Mouse (Mus musculus): ENCODE results near the gene Bcl11a. TPM values are rescaled to one million over a fixed set of nuclear protein-coding genes. Genes with fewer than 3 reads are reported as not detected.

Gene Bcl11a
- 66.0 and 67.3 TPM in 2 replicates for polyA plus RNA-seq (2016; fragmentation: Nextera tagmentation; extraction: Ambion mirVana)

DNA sequence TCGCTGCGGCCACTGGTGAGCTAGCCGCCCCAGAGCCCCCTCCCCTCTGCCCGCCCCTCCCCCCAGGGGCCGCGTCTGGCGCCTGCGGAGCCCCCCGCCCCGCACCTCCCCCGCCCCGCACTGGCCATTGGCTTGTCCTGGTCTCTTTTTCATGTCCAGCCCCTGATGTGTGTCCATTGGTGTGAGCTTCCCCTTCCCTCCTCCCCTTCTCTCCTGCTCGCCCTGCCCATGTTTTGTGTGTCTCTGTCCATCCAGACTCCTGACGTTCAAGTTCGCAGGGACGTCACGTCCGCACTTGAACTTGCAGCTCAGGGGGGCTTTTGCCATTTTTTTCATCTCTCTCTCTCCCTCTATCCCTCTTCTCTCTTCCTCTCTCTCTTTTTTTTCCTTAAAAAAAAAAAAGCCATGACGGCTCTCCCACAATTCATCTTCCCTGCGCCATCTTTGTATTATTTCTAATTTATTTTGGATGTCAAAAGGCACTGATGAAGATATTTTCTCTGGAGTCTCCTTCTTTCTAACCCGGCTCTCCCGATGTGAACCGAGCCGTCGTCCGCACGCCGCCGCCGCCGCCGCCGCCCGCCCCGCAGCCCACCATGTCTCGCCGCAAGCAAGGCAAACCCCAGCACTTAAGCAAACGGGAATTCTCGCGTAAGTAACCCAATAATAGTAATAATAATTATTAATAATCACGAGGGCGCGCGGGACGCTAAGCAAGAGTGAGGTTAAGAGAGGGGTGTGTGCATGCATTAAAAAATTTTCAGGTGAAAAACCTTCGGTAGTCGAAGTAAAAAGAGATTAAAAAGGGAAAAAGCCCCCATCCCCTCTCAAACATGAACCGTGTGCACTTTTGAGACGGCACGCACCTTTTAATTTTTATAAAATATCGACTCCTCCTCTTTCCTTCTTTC, at the start of gene Bcl11a:
Gene Bcl11a (plus strand): TSS at position 262 of the 911 bp plus-strand sequence.
- peak within 1 kb of the TSS; percentile 79 for H3K9ac ChIP-seq (replicated peaks)
- under 1% methylated on average over 38 of the region's 51 CpGs for WGBS
- no peaks in the 10 kb centered on the region for H3K9me3 ChIP-seq
- H3K4me2 ChIP-seq (replicated peaks): peak within 1 kb of the TSS; percentile 96
- H3K27ac ChIP-seq (replicated peaks): peak within 1 kb of the TSS; percentile 96
- peaks cover 4% of the 10 kb centered on the region; the same call in 1 of the 2 replicates for H3K27me3 ChIP-seq
- peaks cover 27% of the 10 kb centered on the region for H3K4me1 ChIP-seq
- H3K4me3 ChIP-seq: peak within 1 kb of the TSS; percentile 67
- no peaks in the 10 kb centered on the region for H3K36me3 ChIP-seq
- ATAC-seq (ENCODE audit: low FRiP score, low read depth): peak; percentile 81

DNA sequence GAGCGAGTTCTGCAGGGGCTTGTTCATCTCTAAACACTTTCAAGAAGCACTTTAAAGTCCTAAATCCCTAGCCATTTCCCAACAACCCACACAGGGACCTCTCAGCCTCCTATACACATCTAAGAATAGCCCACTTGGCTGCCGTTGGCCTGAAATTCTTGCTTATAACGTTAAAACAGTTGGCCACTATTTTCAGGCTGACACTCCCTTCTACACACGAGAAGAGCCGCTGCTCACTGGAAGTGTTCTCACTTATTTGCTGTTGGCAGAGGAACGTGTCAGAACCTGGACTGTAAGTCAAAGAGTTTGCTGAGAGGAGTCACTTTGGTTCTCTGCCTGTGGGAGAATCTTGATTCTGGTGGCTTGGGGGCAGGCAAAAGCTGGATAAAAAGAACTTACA, 33.8 kb upstream of the Bcl11a start:
- WGBS: 86% methylated on average over 6 of the region's 6 CpGs

DNA sequence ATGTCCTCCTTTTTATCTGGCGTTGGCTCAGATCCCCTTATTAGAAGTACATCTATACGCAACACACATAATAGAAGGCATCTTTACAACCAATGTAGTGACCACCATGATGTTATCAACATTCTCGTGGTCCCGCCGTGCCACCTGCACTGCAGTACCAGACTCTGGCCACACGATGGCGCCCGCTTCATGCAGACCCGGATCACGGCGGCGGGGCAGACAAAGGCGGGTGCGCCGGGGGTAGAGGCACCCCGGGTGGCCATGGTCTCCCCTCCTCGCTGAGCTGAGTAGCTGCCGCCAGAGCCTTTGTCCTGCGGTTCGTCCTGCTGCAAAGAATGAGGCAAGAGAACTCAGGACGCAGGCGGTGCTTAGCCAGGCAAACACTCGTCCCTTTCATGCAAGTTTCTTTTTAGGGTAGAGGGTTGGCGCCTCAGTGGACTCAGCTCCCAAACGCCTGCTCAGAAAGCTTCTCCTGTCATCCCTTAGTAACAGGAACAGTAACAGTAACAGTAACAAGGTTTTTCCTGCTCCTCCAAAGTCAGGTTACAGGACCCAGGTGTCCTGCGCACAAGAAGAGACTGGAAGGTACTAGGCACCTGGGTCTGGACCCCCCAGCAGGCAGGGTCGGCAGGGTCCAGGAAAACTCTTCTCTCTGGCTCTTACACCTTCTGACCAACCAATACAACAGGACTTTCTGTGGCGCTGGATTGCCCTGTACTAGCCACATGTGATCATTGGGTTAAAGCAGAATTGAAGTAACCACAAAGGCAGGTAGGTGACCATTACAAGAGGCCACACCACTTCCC, 28.4 kb upstream of the Bcl11a start:
- Histone ChIP-seq H3K9ac (replicated peaks) (peak overlapping the region; percentile 61), H3K4me2 (replicated peaks) (peak overlapping the region; percentile 60), H3K4me1 (peaks cover 6% of the 10 kb centered on the region), H3K36me3 (no peaks in the 10 kb centered on the region), H3K27me3 (peaks cover 18% of the 10 kb centered on the region), H3K4me3 (peak overlapping the region; percentile 47), H3K9me3 (no peaks in the 10 kb centered on the region), H3K27ac (replicated peaks) (peak overlapping the region; percentile 39; the same call in 1 of the 2 replicates)
- WGBS: 4% methylated on average over 28 of the region's 28 CpGs
- peak; percentile 93 for ATAC-seq (ENCODE audit: low FRiP score, low read depth)

More for the DNA sequence above, 33.8 kb upstream of the Bcl11a start:
- no peak overlapping the region for H3K4me2 ChIP-seq (replicated peaks)
- no peak for ATAC-seq (ENCODE audit: low FRiP score, low read depth)
- no peaks in the 10 kb centered on the region for H3K4me1 ChIP-seq
- no peak overlapping the region for H3K9ac ChIP-seq (replicated peaks)
- H3K27me3 ChIP-seq: peaks cover 10% of the 10 kb centered on the region; the same call in 1 of the 2 replicates
- no peak overlapping the region for H3K4me3 ChIP-seq
- H3K36me3 ChIP-seq: no peaks in the 10 kb centered on the region
- H3K27ac ChIP-seq (replicated peaks): no peak overlapping the region
- H3K9me3 ChIP-seq: no peaks in the 10 kb centered on the region

DNA sequence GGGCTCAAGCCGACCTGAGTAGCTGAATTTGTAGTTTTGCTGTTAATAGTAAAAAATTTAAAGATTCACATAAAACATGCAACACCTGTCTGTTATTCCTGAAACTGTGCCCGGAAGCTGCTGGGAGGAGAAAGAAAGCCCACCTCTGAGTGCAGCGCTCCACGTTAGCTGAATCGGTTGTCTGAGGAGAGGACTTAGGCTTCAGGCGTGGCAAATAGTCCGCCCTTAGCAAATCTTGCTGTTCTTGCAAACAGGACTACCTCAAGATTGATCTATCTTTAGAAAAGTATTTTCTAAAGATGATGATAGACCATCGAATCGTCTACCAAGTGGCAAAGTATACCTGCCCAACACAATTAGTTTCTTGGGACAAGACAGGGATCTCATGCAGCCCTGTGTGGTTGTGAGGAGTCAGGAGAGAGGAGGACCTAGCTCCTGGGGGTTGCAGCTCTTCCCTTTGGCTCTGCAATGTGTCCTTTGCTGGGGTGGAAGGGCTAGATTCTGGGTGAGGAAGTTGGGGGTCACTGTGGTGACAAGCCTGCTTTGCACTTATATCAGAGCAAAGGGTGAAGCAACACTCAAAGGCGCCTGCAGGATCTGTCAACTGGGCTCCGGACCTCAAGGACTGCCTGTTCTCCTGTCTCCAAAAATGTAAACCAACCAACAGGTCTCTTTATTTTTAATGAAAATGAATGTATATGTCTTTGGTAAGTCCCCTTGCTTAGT, 27.7 kb upstream of the Bcl11a start:
- Histone ChIP-seq H3K27ac (replicated peaks) (no peak overlapping the region), H3K36me3 (no peaks in the 10 kb centered on the region), H3K27me3 (peaks cover 18% of the 10 kb centered on the region), H3K9me3 (no peaks in the 10 kb centered on the region), H3K4me1 (peaks cover 6% of the 10 kb centered on the region), H3K9ac (replicated peaks) (no peak overlapping the region; the same call in 1 of the 2 replicates), H3K4me2 (replicated peaks) (peak overlapping the region; percentile 60), H3K4me3 (no peak overlapping the region)
- WGBS: 79% methylated on average over 11 of the region's 11 CpGs
- ATAC-seq (ENCODE audit: low FRiP score, low read depth): no peak

DNA sequence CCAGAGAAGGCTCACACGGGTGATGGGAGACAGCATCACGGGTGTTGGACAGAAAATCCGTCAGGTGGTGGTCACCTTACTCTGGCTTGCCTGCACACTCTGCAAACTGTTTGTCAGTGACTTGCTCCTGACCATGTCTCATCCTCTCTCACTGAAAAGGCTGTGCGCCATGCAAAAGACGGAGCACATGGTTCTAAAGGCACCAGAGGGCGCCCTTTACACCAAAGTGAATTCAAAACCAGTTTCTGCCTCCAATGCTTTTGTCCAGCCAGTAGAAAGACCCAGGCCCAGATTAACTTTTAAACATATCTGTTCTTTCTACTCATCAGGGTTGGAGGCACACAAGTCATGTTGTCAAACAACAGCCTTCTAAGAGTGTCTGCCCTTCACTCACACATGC, 25.0 kb upstream of the Bcl11a start:
- no peaks in the 10 kb centered on the region for H3K36me3 ChIP-seq
- H3K9me3 ChIP-seq: no peaks in the 10 kb centered on the region
- H3K4me2 ChIP-seq (replicated peaks): no peak overlapping the region
- no peak overlapping the region for H3K9ac ChIP-seq (replicated peaks)
- no peak overlapping the region for H3K4me3 ChIP-seq
- no peak for ATAC-seq (ENCODE audit: low FRiP score, low read depth)
- H3K27me3 ChIP-seq: peaks cover 17% of the 10 kb centered on the region
- H3K27ac ChIP-seq (replicated peaks): no peak overlapping the region
- peaks cover 6% of the 10 kb centered on the region for H3K4me1 ChIP-seq
- WGBS: 68% methylated on average over 6 of the region's 6 CpGs

DNA sequence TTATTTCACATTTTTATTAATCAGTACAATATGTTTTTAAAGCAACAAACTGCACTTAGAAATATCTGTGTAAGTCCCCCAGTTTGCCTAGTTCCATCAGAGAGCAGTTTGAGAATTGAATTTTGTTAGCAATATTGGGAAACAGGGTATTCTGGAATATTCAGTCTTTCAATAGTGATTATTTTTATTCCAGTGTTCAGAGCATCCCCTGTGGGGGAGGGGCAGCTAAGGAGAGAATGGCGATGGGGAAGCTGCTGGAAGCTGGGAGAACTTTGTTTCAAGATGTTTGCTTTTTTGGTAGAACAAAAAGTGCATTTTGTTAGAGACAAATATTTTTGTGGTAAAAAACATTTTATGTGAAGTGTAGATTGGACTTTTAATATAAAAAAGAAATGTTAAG, 18.7 kb upstream of the Bcl11a start:
- H3K9ac ChIP-seq (replicated peaks): no peak overlapping the region
- peaks cover 26% of the 10 kb centered on the region for H3K4me1 ChIP-seq
- H3K4me3 ChIP-seq: no peak overlapping the region
- H3K27ac ChIP-seq (replicated peaks): no peak overlapping the region
- H3K36me3 ChIP-seq: no peaks in the 10 kb centered on the region
- no peak overlapping the region for H3K4me2 ChIP-seq (replicated peaks)
- ATAC-seq (ENCODE audit: low FRiP score, low read depth): no peak
- peaks cover 8% of the 10 kb centered on the region; the same call in 1 of the 2 replicates for H3K27me3 ChIP-seq
- H3K9me3 ChIP-seq: no peaks in the 10 kb centered on the region
- 6% methylated on average over 1 of the region's 1 CpGs for WGBS

DNA sequence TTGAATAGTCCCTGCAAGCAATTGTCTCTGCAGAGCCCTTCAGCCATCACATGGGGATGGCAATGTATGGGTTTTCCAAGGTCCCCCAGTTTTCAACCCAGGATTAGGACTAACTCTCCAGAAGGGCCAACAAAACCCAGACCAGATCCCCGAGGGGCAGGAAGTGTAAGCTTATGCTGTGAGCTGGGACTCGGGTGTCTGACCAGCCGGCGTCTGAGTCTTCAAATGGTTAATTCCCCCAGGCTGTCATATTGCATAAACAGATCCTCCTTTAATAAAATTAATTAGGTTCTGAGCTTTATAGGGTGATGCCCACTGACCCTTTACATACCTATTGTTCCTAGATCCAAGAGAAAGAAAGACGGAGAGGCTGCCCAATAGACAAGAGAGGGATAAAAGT, 17.4 kb upstream of the Bcl11a start:
- WGBS: under 1% methylated on average over 5 of the region's 5 CpGs
- Histone ChIP-seq H3K4me3 (peak overlapping the region; percentile 31), H3K4me1 (peaks cover 26% of the 10 kb centered on the region), H3K4me2 (replicated peaks) (peak overlapping the region; percentile 61), H3K27ac (replicated peaks) (no peak overlapping the region), H3K9ac (replicated peaks) (no peak overlapping the region), H3K36me3 (no peaks in the 10 kb centered on the region), H3K27me3 (peaks cover 11% of the 10 kb centered on the region; the same call in 1 of the 2 replicates), H3K9me3 (no peaks in the 10 kb centered on the region)
- ATAC-seq (ENCODE audit: low FRiP score, low read depth): no peak

DNA sequence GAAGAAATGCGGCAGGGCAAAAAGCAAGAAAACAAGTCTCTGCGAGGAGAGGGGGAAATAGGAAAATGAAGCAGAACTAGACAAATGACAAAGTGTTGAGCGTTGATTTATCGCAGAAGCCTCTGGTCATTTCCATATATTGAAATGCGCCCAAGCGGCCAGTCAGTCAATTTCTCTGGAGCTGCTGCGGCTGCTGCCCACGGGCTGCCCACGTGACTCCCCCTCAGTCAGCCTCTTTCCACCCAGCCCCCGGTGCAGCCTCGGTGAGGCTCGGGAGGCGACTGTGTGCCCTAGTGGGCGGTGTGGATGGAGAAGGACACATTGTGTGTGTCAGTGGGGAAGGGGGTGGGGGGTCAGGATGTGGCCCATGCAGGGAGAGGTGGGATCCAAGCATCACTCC, 16.0 kb upstream of the Bcl11a start:
- Histone ChIP-seq H3K9me3 (no peaks in the 10 kb centered on the region), H3K4me2 (replicated peaks) (peak overlapping the region; percentile 61), H3K36me3 (no peaks in the 10 kb centered on the region), H3K27ac (replicated peaks) (0 out of 2 replicates have a peak overlapping the region, but pooled peaks have one; percentile 25), H3K4me3 (peak overlapping the region; percentile 33), H3K4me1 (peaks cover 26% of the 10 kb centered on the region), H3K9ac (replicated peaks) (peak overlapping the region; percentile 34; the same call in 1 of the 2 replicates), H3K27me3 (peaks cover 11% of the 10 kb centered on the region; the same call in 1 of the 2 replicates)
- under 1% methylated on average over 14 of the region's 14 CpGs for WGBS
- ATAC-seq (ENCODE audit: low FRiP score, low read depth): peak; percentile 77

DNA sequence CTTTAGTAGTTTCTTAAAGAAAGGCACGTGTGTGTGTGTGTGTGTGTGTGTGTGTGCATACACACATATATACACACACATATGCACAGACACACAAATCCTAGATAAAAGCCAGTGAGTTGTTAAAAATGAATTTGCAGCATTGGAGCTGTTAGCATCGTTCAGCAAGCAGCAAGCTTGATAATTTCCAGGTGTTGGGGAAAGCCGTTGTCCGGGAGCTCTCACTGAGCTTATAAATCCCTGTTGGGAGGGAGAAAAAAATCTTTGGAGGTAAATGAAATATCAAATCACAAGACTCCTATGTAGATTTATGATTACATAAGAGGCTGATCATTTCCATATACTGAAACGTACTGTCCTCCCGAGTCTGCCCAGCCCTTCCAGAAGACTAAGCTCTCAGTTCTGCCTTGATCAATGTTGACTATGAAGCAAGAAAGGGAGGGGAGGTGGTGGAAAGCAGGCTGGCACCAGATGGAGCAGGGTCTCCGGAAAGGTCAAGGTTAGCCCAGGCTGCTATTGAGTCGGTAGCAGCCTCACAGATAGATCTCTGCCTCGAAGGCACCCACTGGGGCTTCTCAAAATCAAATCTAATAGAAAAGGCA, 15.3 kb upstream of the Bcl11a start:
- ATAC-seq (ENCODE audit: low FRiP score, low read depth): peak; percentile 57; the same call in 1 of the 2 replicates
- Histone ChIP-seq H3K4me2 (replicated peaks) (peak overlapping the region; percentile 61), H3K4me3 (no peak overlapping the region), H3K9ac (replicated peaks) (no peak overlapping the region), H3K27me3 (peaks cover 11% of the 10 kb centered on the region; the same call in 1 of the 2 replicates), H3K9me3 (no peaks in the 10 kb centered on the region), H3K4me1 (peaks cover 26% of the 10 kb centered on the region), H3K36me3 (no peaks in the 10 kb centered on the region), H3K27ac (replicated peaks) (peak overlapping the region; percentile 30; the same call in 1 of the 2 replicates)
- 20% methylated on average over 9 of the region's 9 CpGs for WGBS

DNA sequence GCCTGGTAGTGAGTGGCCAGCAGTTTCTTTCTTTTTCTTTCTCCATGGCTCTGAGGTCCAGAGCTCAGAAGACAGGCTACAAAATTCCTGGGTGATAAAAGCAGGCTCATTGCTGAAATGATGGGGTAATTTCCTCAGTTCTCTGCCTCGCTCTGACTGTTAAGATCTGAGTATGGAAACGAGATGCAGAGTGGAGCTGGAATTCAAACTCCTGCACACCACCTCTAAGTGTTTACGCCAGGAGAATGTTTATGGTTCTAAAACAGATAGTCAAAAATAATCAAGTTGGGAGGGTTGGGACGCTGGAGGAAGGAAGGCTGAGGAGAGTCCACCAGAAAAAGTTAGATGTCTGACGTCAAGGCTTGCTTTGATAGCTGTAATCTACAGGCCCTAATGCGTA, 13.6 kb upstream of the Bcl11a start:
- Histone ChIP-seq H3K4me3 (no peak overlapping the region), H3K27me3 (peaks cover 12% of the 10 kb centered on the region; the same call in 1 of the 2 replicates), H3K27ac (replicated peaks) (no peak overlapping the region), H3K9me3 (no peaks in the 10 kb centered on the region), H3K36me3 (no peaks in the 10 kb centered on the region), H3K9ac (replicated peaks) (no peak overlapping the region), H3K4me2 (replicated peaks) (no peak overlapping the region), H3K4me1 (peaks cover 26% of the 10 kb centered on the region)
- 80% methylated on average over 6 of the region's 6 CpGs for WGBS
- ATAC-seq (ENCODE audit: low FRiP score, low read depth): no peak

DNA sequence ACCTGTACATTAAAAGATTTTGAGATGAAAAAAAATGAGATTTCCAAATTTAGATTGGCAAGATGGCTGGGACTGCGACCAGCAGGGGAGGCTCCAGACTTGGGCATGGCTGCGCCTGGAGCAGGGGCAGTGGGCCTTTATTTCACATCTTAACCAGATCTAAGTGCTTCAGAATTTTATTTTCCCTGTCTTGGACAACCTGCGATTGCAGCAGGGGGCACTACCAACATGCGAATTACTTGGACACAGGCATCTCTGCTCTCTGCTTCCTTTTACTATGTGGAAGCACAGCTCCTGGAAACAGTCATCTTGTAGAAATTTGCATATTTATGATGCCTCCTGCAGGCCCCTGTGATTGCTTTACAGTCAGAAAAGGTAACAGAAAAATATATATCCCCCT, 12.5 kb upstream of the Bcl11a start:
- 59% methylated on average over 4 of the region's 4 CpGs for WGBS
- peak; percentile 36 for ATAC-seq (ENCODE audit: low FRiP score, low read depth)
- peaks cover 12% of the 10 kb centered on the region; the same call in 1 of the 2 replicates for H3K27me3 ChIP-seq
- H3K27ac ChIP-seq (replicated peaks): no peak overlapping the region
- no peaks in the 10 kb centered on the region for H3K9me3 ChIP-seq
- no peaks in the 10 kb centered on the region for H3K36me3 ChIP-seq
- H3K4me2 ChIP-seq (replicated peaks): no peak overlapping the region
- H3K9ac ChIP-seq (replicated peaks): no peak overlapping the region
- H3K4me3 ChIP-seq: no peak overlapping the region
- peaks cover 24% of the 10 kb centered on the region for H3K4me1 ChIP-seq

Data from midbrain, embryonic 12.5 days (tissue).